Mouse (Mus musculus) mesoderm, embryonic 11.5 days (tissue): Measurements from ENCODE around the gene Hist1h2bg.
A peak's percentile ranks its signal among the peaks of the same experiment; 100 is the strongest.
"Not testable (repeated sequence)": the region's sequence is repeated elsewhere in the genome, so short reads cannot be mapped to it uniquely, and the experiment has no call there.

Source experiments
- DNase-seq: peaks from one replicate; pipeline ENCODE4 v3.0.0-alpha.2; 2012; ENCODE audit warnings: low read depth, low spot score

The Hist1h2bg gene

GRCm38 (mm10) chr13:23561883-23562659 lies 9.1 kb upstream of the Hist1h2bg start, which contains the start of gene Hist1h3e:
Gene Hist1h3e (minus strand): TSS chr13:23562369.
- DNase-seq = peak; percentile 98

GRCm38 (mm10) chr13:23562699-23563462 lies 8.3 kb upstream of the Hist1h2bg start:
- DNase-seq = peak; percentile 82

GRCm38 (mm10) chr13:23564482-23564881 lies 6.7 kb upstream of the Hist1h2bg start:
- no peak for DNase-seq

- not testable (repeated sequence) for DNase-seq
Measured at GRCm38 (mm10) chr13:23570261-23571021, 755 bp upstream of the Hist1h2bg start.

- not testable (repeated sequence) for DNase-seq
Measured at GRCm38 (mm10) chr13:23571504-23572217, 465 bp downstream of the Hist1h2bg start.

GRCm38 (mm10) chr13:23572218-23573033 lies 1.2 kb downstream of the Hist1h2bg start:
- no peak for DNase-seq

- not testable (repeated sequence) for DNase-seq
Measured at GRCm38 (mm10) chr13:23573034-23573897, 2.1 kb downstream of the Hist1h2bg start.

GRCm38 (mm10) chr13:23573898-23574524 lies 2.8 kb downstream of the Hist1h2bg start, which contains the start of the genes Hist1h2bf and Hist1h2ad:
Gene Hist1h2bf (minus strand): TSS chr13:23574196.
Gene Hist1h2ad (plus strand): TSS chr13:23574381.
- DNase-seq = peak; percentile 97

- not testable (repeated sequence) for DNase-seq
Measured at GRCm38 (mm10) chr13:23574546-23575170, 3.5 kb downstream of the Hist1h2bg start.

- peak; percentile 87 for DNase-seq
Measured at GRCm38 (mm10) chr13:23575271-23575851, 4.2 kb downstream of the Hist1h2bg start, which contains the start of gene Hist1h3d. Gene Hist1h3d (plus strand): TSS chr13:23575763.

- not testable (repeated sequence) for DNase-seq
Measured at GRCm38 (mm10) chr13:23575864-23576313, 4.7 kb downstream of the Hist1h2bg start.

GRCm38 (mm10) chr13:23576351-23576881 lies 5.2 kb downstream of the Hist1h2bg start:
- no peak for DNase-seq

GRCm38 (mm10) chr13:23576906-23577639 lies 5.9 kb downstream of the Hist1h2bg start:
- DNase-seq = no peak

- DNase-seq = no peak
Measured at GRCm38 (mm10) chr13:23577835-23578234, 6.6 kb downstream of the Hist1h2bg start.

- peak; percentile 96 for DNase-seq
Measured at GRCm38 (mm10) chr13:23581408-23582218, 10.4 kb downstream of the Hist1h2bg start, which contains the start of gene Hist1h4d. Gene Hist1h4d (plus strand): TSS chr13:23581598.
